Mouse (Mus musculus) forebrain, embryonic 14.5 days (tissue): ENCODE results near the gene Lcor. TPM values are rescaled to one million over a fixed set of nuclear protein-coding genes. Genes with fewer than 3 reads are reported as not detected.

Source experiments
- microRNA-seq: library from miRNA; unstranded; fragments of <30 nt; microRNA quantifications from one replicate; pipeline ENCODE4, GENCODE M21; 2016
- polyA plus RNA-seq: library from polyadenylated mRNA; unstranded; fragments of >200 nt; fragmentation: Nextera tagmentation; extraction: Ambion mirVana; gene quantifications from 2 replicates; pipeline ENCODE4 v1.2.1, GENCODE M21; 2014

Gene Lcor
- polyA plus RNA-seq, 1 experiment from 2014 or later, result 16.8 TPM

Small RNA genes lying within 50 kb of the gene (microRNA-seq; reads per million reads assigned to microRNA genes)
- gene Mir8091, result not detected

Other genes with a start within 250 kb of the Lcor start
- gene Tm9sf3, start 218.6 kb upstream of the Lcor start, polyA plus RNA-seq, result 81.5 and 88.2 TPM in 2 replicates
- gene Pik3ap1, start 97.5 kb upstream of the Lcor start, polyA plus RNA-seq, result 1.7 and 1.8 TPM in 2 replicates
- 4.0 and 5.7 TPM in 2 replicates for gene Gm340, start 99.7 kb downstream of the Lcor start, polyA plus RNA-seq